Mouse (Mus musculus): Measurements from ENCODE around the gene Zic5.

GRCm38 (mm10) chr14:122451551-122452145 lies 13.8 kb downstream of the Zic5 start:
- TF ChIP-seq CTCF (IDR thresholded peaks at IDR 0.05; ENCODE audit: control insufficient read depth, insufficient read depth, low read length) (no peak), POLR2A (IDR thresholded peaks at IDR 0.05; ENCODE audit: borderline replicate concordance, control insufficient read depth, low read depth, low read length) (no peak)
